Mouse (Mus musculus) stomach, embryonic 15.5 days (tissue): ENCODE measurements around the gene Itpkb. TPM values are rescaled to one million over a fixed set of nuclear protein-coding genes. Genes with fewer than 3 reads are reported as not detected.

Experiments used
- ATAC-seq: fragments of 200-750 bp; cut with Nextera tagmentation; 2 replicates; pipeline ENCODE4 v1.8.0; 2017; ENCODE audit warnings: low read depth, moderate number of reproducible peaks, moderate TSS enrichment; ENCODE audit not compliant: insufficient read depth, low FRiP score
- H3K27ac ChIP-seq: fragments of 300-500 bp; sonication (generic); 2 replicates; pipeline ENCODE4 v1.5.1; 2015; ENCODE audit warnings: mild to moderate bottlenecking, inconsistent platforms
- H3K27me3 ChIP-seq: fragments of 300-500 bp; sonication (generic); replicated peaks from 2 replicates; pipeline ENCODE4 v1.6.1; 2015; ENCODE audit warnings: inconsistent platforms
- H3K36me3 ChIP-seq: fragments of 300-500 bp; sonication (generic); 2 replicates; pipeline ENCODE4 v1.6.1; 2015; ENCODE audit warnings: inconsistent platforms
- H3K4me1 ChIP-seq: fragments of 300-500 bp; sonication (generic); 2 replicates; pipeline ENCODE4 v1.6.1; 2015; ENCODE audit warnings: inconsistent platforms
- H3K4me2 ChIP-seq: fragments of 300-500 bp; sonication (generic); 2 replicates; pipeline ENCODE4 v1.6.1; 2015; ENCODE audit warnings: mild to moderate bottlenecking, inconsistent platforms
- H3K4me3 ChIP-seq: fragments of 300-500 bp; sonication (generic); replicated peaks from 2 replicates; pipeline ENCODE4 v1.5.1; 2015; ENCODE audit warnings: inconsistent platforms
- H3K9ac ChIP-seq: fragments of 300-500 bp; sonication (generic); 2 replicates; pipeline ENCODE4 v1.6.1; 2015; ENCODE audit warnings: inconsistent platforms
- H3K9me3 ChIP-seq: fragments of 300-500 bp; sonication (generic); 2 replicates; pipeline ENCODE4 v1.6.1; 2016; ENCODE audit warnings: inconsistent platforms
- WGBS: fragments of 180-500 bp; shearing (Covaris S2); methylation state at CpG from one replicate; pipeline ENCODE4 v1.1.7; 2015; 5-methylcytosine and 5-hydroxymethylcytosine counted together
- polyA plus RNA-seq: library from polyadenylated mRNA; unstranded; fragments of >200 nt; fragmentation: Nextera tagmentation; extraction: Ambion mirVana; gene quantifications from 2 replicates; pipeline ENCODE4 v1.2.1, GENCODE M21; 2015

Itpkb gene
- 8.9 and 9.4 TPM in 2 replicates for polyA plus RNA-seq

DNA sequence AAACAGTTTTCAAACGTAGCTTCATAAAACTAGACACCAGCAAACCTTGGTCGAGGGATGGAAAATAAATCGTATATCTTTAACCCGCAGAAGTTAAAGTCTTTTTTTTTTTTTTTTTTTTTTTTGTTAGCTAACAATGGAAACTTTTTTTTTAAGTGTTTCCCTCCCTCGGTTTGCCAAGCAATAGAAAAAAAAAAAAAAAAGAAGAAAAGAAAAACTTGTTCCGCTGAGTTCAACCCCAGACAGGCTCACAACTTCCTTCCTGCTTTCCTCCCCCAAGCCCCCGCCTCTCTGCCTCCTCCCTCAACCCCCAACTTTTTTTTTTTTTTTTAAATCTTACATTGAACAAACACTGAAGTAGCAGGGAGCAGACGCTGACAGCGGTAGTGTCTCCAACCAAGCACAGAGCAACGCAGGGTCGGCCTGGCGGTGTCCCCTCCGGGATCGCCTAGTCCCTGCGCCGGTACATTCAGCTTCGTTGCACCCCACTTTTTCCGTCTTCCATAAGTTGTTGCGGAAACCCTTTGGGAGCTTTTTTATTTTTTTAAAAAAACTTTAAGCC, at the start of gene Itpkb:
TSS of gene Itpkb (plus strand) at position 341 of the 562 bp plus-strand sequence.
- Histone ChIP-seq H3K27ac (peak within 1 kb of the TSS; percentile 95), H3K36me3 (0 out of 2 replicates have a peak, but pooled peaks cover 2% of the 10 kb centered on the region), H3K9me3 (no peaks in the 10 kb centered on the region), H3K4me1 (peaks cover 37% of the 10 kb centered on the region), H3K27me3 (no peaks in the 10 kb centered on the region), H3K4me2 (peak within 1 kb of the TSS; percentile 97), H3K9ac (peak within 1 kb of the TSS; percentile 73), H3K4me3 (peak within 1 kb of the TSS; percentile 78)
- ATAC-seq, result peak; percentile 80
- WGBS, result 1% methylated on average over 18 of the region's 19 CpGs

GRCm38 (mm10) chr1:180282581-180282980, 47.7 kb upstream of the Itpkb start:
- no peak for ATAC-seq
- no peak overlapping the region for H3K4me3 ChIP-seq
- 71% methylated on average over 6 of the region's 6 CpGs for WGBS
- no peak overlapping the region for H3K9ac ChIP-seq
- no peaks in the 10 kb centered on the region for H3K9me3 ChIP-seq
- H3K36me3 ChIP-seq, result no peaks in the 10 kb centered on the region
- peaks cover 21% of the 10 kb centered on the region for H3K4me1 ChIP-seq
- H3K27ac ChIP-seq, result no peak overlapping the region
- no peak overlapping the region for H3K4me2 ChIP-seq
- H3K27me3 ChIP-seq, result no peaks in the 10 kb centered on the region

- no peaks in the 10 kb centered on the region for H3K9me3 ChIP-seq
- H3K9ac ChIP-seq, result no peak overlapping the region
- no peak overlapping the region for H3K4me2 ChIP-seq
- H3K4me1 ChIP-seq, result peaks cover 24% of the 10 kb centered on the region
- no peak overlapping the region for H3K27ac ChIP-seq
- 28% methylated on average over 16 of the region's 16 CpGs for WGBS
- H3K4me3 ChIP-seq, result no peak overlapping the region
- ATAC-seq, result no peak
- no peaks in the 10 kb centered on the region for H3K36me3 ChIP-seq
- no peaks in the 10 kb centered on the region for H3K27me3 ChIP-seq
Observed at GRCm38 (mm10) chr1:180283813-180284768, 46.2 kb upstream of the Itpkb start.

DNA sequence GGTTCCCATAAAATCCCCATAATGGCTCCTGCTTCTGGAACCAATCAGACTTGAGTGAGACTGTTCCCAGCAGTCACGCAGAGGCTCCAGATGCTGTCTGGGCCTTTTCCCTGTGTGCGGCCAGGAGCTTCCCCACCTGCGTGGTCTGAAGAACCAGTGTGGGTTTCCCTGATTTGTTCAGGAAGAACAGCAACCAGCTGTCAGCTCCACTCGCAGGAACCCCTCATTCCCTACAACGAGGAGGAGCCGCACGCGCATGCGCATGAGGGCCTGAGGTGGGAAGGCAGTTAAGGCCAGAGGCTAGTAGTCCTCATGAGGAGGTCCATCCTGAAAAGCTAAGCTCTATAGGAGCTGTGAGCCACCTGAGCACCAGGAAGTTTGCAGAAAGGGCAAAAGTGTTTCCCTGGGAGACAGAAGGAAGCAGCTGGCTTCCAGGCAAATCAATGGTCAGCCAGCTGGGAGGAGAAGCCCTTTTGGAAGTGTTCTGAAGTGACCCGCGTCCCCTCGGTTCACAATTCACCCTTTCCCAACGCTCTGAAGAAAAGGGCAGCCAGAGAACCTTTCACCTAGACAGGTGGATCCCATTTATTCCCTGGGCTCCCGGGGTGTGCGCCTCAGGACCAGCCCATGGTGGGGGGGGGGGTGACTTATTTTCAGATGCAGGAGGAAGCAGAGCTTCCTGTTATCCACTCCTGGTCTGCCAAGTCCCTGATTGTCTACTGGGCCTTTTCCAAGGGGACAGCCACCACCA, 44.0 kb upstream of the Itpkb start:
- Histone ChIP-seq H3K4me2 (no peak overlapping the region), H3K9ac (no peak overlapping the region), H3K9me3 (no peaks in the 10 kb centered on the region), H3K36me3 (no peaks in the 10 kb centered on the region), H3K27ac (peak overlapping the region; percentile 59; the same call in 1 of the 2 replicates), H3K27me3 (no peaks in the 10 kb centered on the region), H3K4me1 (peaks cover 22% of the 10 kb centered on the region), H3K4me3 (no peak overlapping the region)
- WGBS, result 58% methylated on average over 15 of the region's 15 CpGs
- 0 out of 2 replicates have a peak, but pooled peaks have one; percentile 25 for ATAC-seq

- WGBS, result 64% methylated on average over 7 of the region's 7 CpGs
- H3K27me3 ChIP-seq, result no peaks in the 10 kb centered on the region
- H3K4me3 ChIP-seq, result no peak overlapping the region
- no peak overlapping the region for H3K27ac ChIP-seq
- peaks cover 22% of the 10 kb centered on the region for H3K4me1 ChIP-seq
- H3K4me2 ChIP-seq, result no peak overlapping the region
- no peak for ATAC-seq
- no peaks in the 10 kb centered on the region for H3K36me3 ChIP-seq
- H3K9ac ChIP-seq, result no peak overlapping the region
- H3K9me3 ChIP-seq, result no peaks in the 10 kb centered on the region
Observed at GRCm38 (mm10) chr1:180288227-180288626, 42.1 kb upstream of the Itpkb start.

DNA sequence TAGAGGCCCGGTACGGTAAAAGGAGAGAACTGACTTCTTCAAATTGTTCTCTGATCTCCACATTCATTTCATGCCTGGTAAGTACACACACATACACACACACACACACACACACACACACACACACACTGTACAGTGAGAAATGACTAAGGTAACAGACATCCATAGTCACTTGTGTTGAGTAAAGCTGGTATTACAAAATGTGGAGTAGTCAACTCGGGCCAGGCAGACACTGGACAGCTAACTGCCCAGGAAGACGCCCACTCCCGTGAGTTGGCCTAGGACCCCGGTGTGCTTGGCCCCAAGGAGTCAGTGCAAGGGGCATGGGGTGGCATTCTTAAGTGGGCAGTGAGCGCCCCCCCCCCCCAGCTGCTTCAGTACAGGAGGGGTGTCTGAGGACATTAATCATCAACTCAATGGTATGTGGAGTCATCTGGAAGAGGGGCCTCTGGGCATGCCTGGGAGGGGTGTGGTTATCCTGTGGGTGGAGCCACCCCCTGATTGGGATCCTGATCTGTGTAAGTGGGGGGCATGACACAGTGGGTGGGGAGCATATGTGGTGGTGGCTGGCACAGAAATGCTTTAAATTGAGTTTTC, 41.3 kb upstream of the Itpkb start:
- Histone ChIP-seq H3K27me3 (no peaks in the 10 kb centered on the region), H3K9me3 (no peaks in the 10 kb centered on the region), H3K36me3 (no peaks in the 10 kb centered on the region), H3K4me2 (no peak overlapping the region), H3K9ac (no peak overlapping the region), H3K27ac (0 out of 2 replicates have a peak overlapping the region, but pooled peaks have one; percentile 6), H3K4me3 (no peak overlapping the region), H3K4me1 (peaks cover 19% of the 10 kb centered on the region)
- ATAC-seq, result no peak
- 77% methylated on average over 7 of the region's 7 CpGs for WGBS

- no peak for ATAC-seq
Observed at GRCm38 (mm10) chr1:180289788-180290187, 40.5 kb upstream of the Itpkb start.

DNA sequence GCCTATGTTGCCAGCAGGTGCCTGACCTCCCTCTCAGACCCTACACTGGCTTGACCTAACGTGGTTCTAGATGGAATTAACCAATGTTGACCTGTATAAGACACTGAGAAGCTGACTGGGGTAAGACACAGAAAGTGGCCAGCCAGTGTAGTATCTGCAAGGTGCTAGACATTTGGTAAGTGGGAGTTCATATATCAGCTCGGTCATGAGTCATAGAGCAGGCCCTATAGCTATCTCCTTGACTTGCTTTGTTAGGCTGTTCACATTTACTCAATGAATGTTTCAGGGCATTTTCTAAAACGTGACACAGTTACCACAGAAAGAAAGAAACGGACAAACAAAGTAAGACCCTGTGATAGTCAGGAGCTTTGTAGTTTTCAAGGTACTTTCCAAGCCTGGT, 39.9 kb upstream of the Itpkb start:
- H3K9ac ChIP-seq, result no peak overlapping the region
- H3K4me3 ChIP-seq, result no peak overlapping the region
- no peaks in the 10 kb centered on the region for H3K9me3 ChIP-seq
- H3K27me3 ChIP-seq, result no peaks in the 10 kb centered on the region
- H3K36me3 ChIP-seq, result no peaks in the 10 kb centered on the region
- peaks cover 15% of the 10 kb centered on the region for H3K4me1 ChIP-seq
- H3K4me2 ChIP-seq, result no peak overlapping the region
- 84% methylated on average over 4 of the region's 4 CpGs for WGBS
- no peak for ATAC-seq
- no peak overlapping the region for H3K27ac ChIP-seq

More at GRCm38 (mm10) chr1:180289788-180290187, 40.5 kb upstream of the Itpkb start:
- 53% methylated on average over 5 of the region's 5 CpGs for WGBS
- Histone ChIP-seq H3K36me3 (no peaks in the 10 kb centered on the region), H3K27ac (no peak overlapping the region), H3K27me3 (no peaks in the 10 kb centered on the region), H3K4me3 (no peak overlapping the region), H3K9me3 (no peaks in the 10 kb centered on the region), H3K4me1 (peaks cover 15% of the 10 kb centered on the region), H3K9ac (no peak overlapping the region), H3K4me2 (no peak overlapping the region; the same call in 1 of the 2 replicates)

DNA sequence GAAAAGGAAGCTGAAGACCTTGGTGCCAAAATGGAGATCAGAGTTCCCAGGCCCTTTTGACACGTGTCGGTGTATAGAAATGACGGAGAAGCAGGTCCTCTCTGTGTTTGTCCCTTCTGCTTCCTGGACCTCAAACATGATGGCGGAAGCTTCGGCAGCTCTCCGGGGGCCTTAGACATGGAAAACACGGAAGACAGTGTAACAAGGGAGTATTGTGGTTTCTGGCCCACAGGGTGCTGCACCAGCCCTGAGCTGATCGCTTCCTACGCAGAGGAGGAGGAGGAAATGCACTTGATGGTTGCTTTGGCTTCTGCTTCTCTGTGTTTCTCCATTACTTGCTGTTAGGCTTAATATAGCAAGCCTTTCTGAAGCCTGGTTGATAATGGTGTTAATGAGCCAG, 34.2 kb upstream of the Itpkb start:
- Histone ChIP-seq H3K4me2 (no peak overlapping the region), H3K9ac (no peak overlapping the region), H3K27me3 (no peaks in the 10 kb centered on the region), H3K4me3 (no peak overlapping the region), H3K36me3 (no peaks in the 10 kb centered on the region), H3K4me1 (no peaks in the 10 kb centered on the region), H3K9me3 (no peaks in the 10 kb centered on the region), H3K27ac (no peak overlapping the region)
- WGBS, result 82% methylated on average over 9 of the region's 9 CpGs
- ATAC-seq, result no peak

DNA sequence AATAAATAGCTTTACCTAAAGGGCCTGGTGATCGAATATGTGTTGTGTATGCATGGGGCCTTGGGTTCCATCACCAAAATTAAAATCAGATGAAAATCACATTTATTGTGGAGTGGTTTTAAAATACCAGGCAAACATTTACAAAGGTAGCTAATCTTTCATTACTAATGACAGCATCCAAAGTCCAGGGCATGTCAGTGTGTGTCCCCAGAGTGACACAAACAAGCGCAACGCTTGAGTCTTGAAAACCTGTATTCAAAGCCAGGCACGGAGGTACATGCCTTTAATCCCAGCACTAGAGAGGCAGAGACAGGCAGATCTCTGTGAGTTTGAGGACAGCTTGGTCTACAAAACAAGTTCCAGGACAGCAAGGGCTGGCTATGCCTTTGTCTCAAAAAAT, 30.6 kb upstream of the Itpkb start:
- H3K27me3 ChIP-seq, result no peaks in the 10 kb centered on the region
- no peaks in the 10 kb centered on the region for H3K36me3 ChIP-seq
- H3K4me3 ChIP-seq, result no peak overlapping the region
- H3K4me2 ChIP-seq, result no peak overlapping the region
- no peak for ATAC-seq
- no peaks in the 10 kb centered on the region for H3K9me3 ChIP-seq
- H3K27ac ChIP-seq, result no peak overlapping the region
- peaks cover 12% of the 10 kb centered on the region; the same call in 1 of the 2 replicates for H3K4me1 ChIP-seq
- no peak overlapping the region for H3K9ac ChIP-seq
- 80% methylated on average over 4 of the region's 4 CpGs for WGBS

- ATAC-seq, result no peak
- Histone ChIP-seq H3K9ac (no peak overlapping the region), H3K4me2 (no peak overlapping the region), H3K27ac (no peak overlapping the region), H3K27me3 (no peaks in the 10 kb centered on the region), H3K9me3 (no peaks in the 10 kb centered on the region), H3K4me3 (no peak overlapping the region), H3K4me1 (peaks cover 12% of the 10 kb centered on the region; the same call in 1 of the 2 replicates), H3K36me3 (no peaks in the 10 kb centered on the region)
- WGBS, result 88% methylated on average over 4 of the region's 4 CpGs
Observed at GRCm38 (mm10) chr1:180300292-180300691, 30.0 kb upstream of the Itpkb start.
